Mouse (Mus musculus) liver, embryonic 14.5 days (tissue): ENCODE measurements at regions not wholly inside any gene's neighbourhood (a gene's known extent, or its start where the extent isn't known, plus 50 kb on each side); places are given as distances from the start of the nearest gene placed in this dataset.

Source experiments
- ATAC-seq: fragments of 200-750 bp; cut with Nextera tagmentation; 2 replicates; pipeline ENCODE4 v1.8.0; 2017; ENCODE audit warnings: moderate number of reproducible peaks, mild to moderate bottlenecking, moderate library complexity; ENCODE audit not compliant: insufficient read depth
- DNase-seq, 3 experiments: peaks; one replicate each; pipeline ENCODE4 v3.0.0-alpha.2; 2012 to 2013; ENCODE audit warnings: low read depth in 3 of 3, low spot score in 3 of 3
- H3K27ac ChIP-seq: fragments of 300-500 bp; sonication (generic); 2 replicates; pipeline ENCODE4 v1.5.1; 2014; ENCODE audit warnings: moderate library complexity, mild to moderate bottlenecking, control low read depth, inconsistent platforms
- H3K27me3 ChIP-seq: fragments of 300-500 bp; sonication (generic); 2 replicates; pipeline ENCODE4 v1.6.1; 2014; ENCODE audit warnings: mild to moderate bottlenecking, low read length, moderate library complexity; ENCODE audit not compliant: control insufficient read depth, insufficient read depth
- H3K36me3 ChIP-seq: fragments of 300-500 bp; sonication (generic); replicated peaks from 2 replicates; pipeline ENCODE4 v1.6.1; 2014; ENCODE audit warnings: low read depth; ENCODE audit not compliant: control insufficient read depth, insufficient read depth
- H3K4me1 ChIP-seq, 2 experiments: fragments of 200-500 bp in 1 of 2; fragments of 300-500 bp in 1 of 2; sonication (generic) in 1 of 2; replicated peaks; 2 replicates each; pipeline ENCODE4 v1.6.1; 2012 to 2014; ENCODE audit warnings: antibody characterized with exemption in 1 of 2, inconsistent platforms in 1 of 2, low read length in 1 of 2; ENCODE audit not compliant: control insufficient read depth in 2 of 2, insufficient read depth in 2 of 2
- H3K4me2 ChIP-seq: fragments of 300-500 bp; sonication (generic); 2 replicates; pipeline ENCODE4 v1.6.1; 2014; ENCODE audit warnings: low read depth, mild to moderate bottlenecking, control low read depth, moderate library complexity
- H3K4me3 ChIP-seq, 2 experiments: fragments of 200-500 bp in 1 of 2; fragments of 300-500 bp in 1 of 2; sonication (generic) in 1 of 2; 2 replicates each; pipeline ENCODE4 v1.5.1; 2012 to 2014; ENCODE audit warnings: low read depth in 2 of 2, low read length in 2 of 2, mild to moderate bottlenecking in 2 of 2, control low read depth in 1 of 2, inconsistent platforms in 1 of 2, moderate library complexity in 1 of 2; ENCODE audit not compliant: insufficient read depth in 1 of 2
- H3K9ac ChIP-seq: fragments of 300-500 bp; sonication (generic); replicated peaks from 2 replicates; pipeline ENCODE4 v1.6.1; 2014; ENCODE audit warnings: mild to moderate bottlenecking, control low read depth, moderate library complexity
- H3K9me3 ChIP-seq: fragments of 300-500 bp; sonication (generic); 2 replicates; pipeline ENCODE4 v1.6.1; 2016; ENCODE audit warnings: low read length, mixed read lengths; ENCODE audit not compliant: control insufficient read depth
- CTCF ChIP-seq: IDR thresholded peaks from 2 replicates; pipeline ENCODE4 v1.5.1; 2016; ENCODE audit warnings: antibody characterized with exemption, low read depth, control low read depth
- EP300 ChIP-seq: IDR thresholded peaks from 2 replicates; pipeline ENCODE4 v1.6.1; 2016; ENCODE audit warnings: antibody characterized with exemption, low read depth
- WGBS: fragments of 180-500 bp; shearing (Covaris S2); extraction: QIAGEN DNeasy Blood & Tissue Kit; methylation state at CpG from one replicate; pipeline ENCODE4 v1.1.7; 2014; ENCODE audit not compliant: insufficient replicate concordance; 5-methylcytosine and 5-hydroxymethylcytosine counted together

GRCm38 (mm10) chr10:9533283-9533682, 141.7 kb downstream of the Samd5 start:
- H3K4me3 ChIP-seq = no peak overlapping the region
- H3K9ac ChIP-seq = no peak overlapping the region
- no peak overlapping the region for H3K4me2 ChIP-seq
- H3K27me3 ChIP-seq = no peaks in the 10 kb centered on the region
- H3K9me3 ChIP-seq = no peaks in the 10 kb centered on the region
- no peak for DNase-seq
- no peak for ATAC-seq
- WGBS = 10% methylated on average over 2 of the region's 2 CpGs
- H3K4me1 ChIP-seq = no peaks in the 10 kb centered on the region
- H3K36me3 ChIP-seq = no peaks in the 10 kb centered on the region
- TF ChIP-seq EP300 (no peak), CTCF (no peak)
- H3K27ac ChIP-seq = no peak overlapping the region

GRCm38 (mm10) chr10:9531931-9532330, 143.1 kb downstream of the Samd5 start:
- Histone ChIP-seq H3K9ac (no peak overlapping the region), H3K9me3 (no peaks in the 10 kb centered on the region), H3K4me2 (no peak overlapping the region), H3K4me1 (no peaks in the 10 kb centered on the region), H3K36me3 (no peaks in the 10 kb centered on the region), H3K27ac (no peak overlapping the region), H3K4me3 (no peak overlapping the region), H3K27me3 (no peaks in the 10 kb centered on the region)
- no peak for TF ChIP-seq EP300
- no peak for TF ChIP-seq CTCF
- WGBS = 70% methylated on average over 5 of the region's 5 CpGs
- ATAC-seq (no peak), DNase-seq (no peak)

GRCm38 (mm10) chr10:9529408-9529807, 145.6 kb downstream of the Samd5 start:
- Histone ChIP-seq H3K36me3 (no peaks in the 10 kb centered on the region), H3K4me3 (no peak overlapping the region), H3K27ac (no peak overlapping the region), H3K9me3 (no peaks in the 10 kb centered on the region), H3K4me2 (no peak overlapping the region), H3K27me3 (no peaks in the 10 kb centered on the region), H3K9ac (no peak overlapping the region), H3K4me1 (no peaks in the 10 kb centered on the region)
- TF ChIP-seq CTCF (no peak), EP300 (no peak)
- 17% methylated on average over 7 of the region's 7 CpGs for WGBS
- no peak for ATAC-seq
- no peak for DNase-seq

- DNase-seq (no peak), ATAC-seq (no peak)
- no peak for TF ChIP-seq CTCF
- TF ChIP-seq EP300 = no peak
- no peaks in the 10 kb centered on the region for H3K36me3 ChIP-seq
- WGBS = 50% methylated on average over 4 of the region's 4 CpGs
- H3K9ac ChIP-seq = no peak overlapping the region
- no peak overlapping the region for H3K27ac ChIP-seq
- H3K9me3 ChIP-seq = no peaks in the 10 kb centered on the region
- H3K4me1 ChIP-seq = no peaks in the 10 kb centered on the region
- no peak overlapping the region for H3K4me2 ChIP-seq
- no peak overlapping the region for H3K4me3 ChIP-seq
- H3K27me3 ChIP-seq = no peaks in the 10 kb centered on the region
Measured at GRCm38 (mm10) chr10:9528066-9528465, 146.9 kb downstream of the Samd5 start.

GRCm38 (mm10) chr10:9509764-9510390, 165.1 kb downstream of the Samd5 start:
- Histone ChIP-seq H3K27me3 (no peaks in the 10 kb centered on the region), H3K4me1 (no peaks in the 10 kb centered on the region), H3K27ac (no peak overlapping the region), H3K4me3 (no peak overlapping the region), H3K36me3 (no peaks in the 10 kb centered on the region), H3K9ac (no peak overlapping the region), H3K9me3 (no peaks in the 10 kb centered on the region), H3K4me2 (no peak overlapping the region)
- no peak for ATAC-seq
- no peak for TF ChIP-seq EP300
- no peak for DNase-seq
- 54% methylated on average over 12 of the region's 12 CpGs for WGBS
